Mouse (Mus musculus) layer of hippocampus, adult 18-20 months (tissue): ENCODE results near the gene Gm28308. TPM values are rescaled to one million over a fixed set of nuclear protein-coding genes. Genes with fewer than 3 reads are reported as not detected.

Experiments used
- DNase-seq, 2 experiments: peaks; one replicate each; pipeline ENCODE4 v3.0.0; 2022; ENCODE audit warnings: low spot score in 2 of 2
- total RNA-seq, 2 experiments: library from RNA; stranded (reverse); gene quantifications; 2 replicates each; pipeline ENCODE4 v1.2.3; 2021

The Gm28308 gene
- total RNA-seq, 2 experiments from 2014 or later = not detected

DNA sequence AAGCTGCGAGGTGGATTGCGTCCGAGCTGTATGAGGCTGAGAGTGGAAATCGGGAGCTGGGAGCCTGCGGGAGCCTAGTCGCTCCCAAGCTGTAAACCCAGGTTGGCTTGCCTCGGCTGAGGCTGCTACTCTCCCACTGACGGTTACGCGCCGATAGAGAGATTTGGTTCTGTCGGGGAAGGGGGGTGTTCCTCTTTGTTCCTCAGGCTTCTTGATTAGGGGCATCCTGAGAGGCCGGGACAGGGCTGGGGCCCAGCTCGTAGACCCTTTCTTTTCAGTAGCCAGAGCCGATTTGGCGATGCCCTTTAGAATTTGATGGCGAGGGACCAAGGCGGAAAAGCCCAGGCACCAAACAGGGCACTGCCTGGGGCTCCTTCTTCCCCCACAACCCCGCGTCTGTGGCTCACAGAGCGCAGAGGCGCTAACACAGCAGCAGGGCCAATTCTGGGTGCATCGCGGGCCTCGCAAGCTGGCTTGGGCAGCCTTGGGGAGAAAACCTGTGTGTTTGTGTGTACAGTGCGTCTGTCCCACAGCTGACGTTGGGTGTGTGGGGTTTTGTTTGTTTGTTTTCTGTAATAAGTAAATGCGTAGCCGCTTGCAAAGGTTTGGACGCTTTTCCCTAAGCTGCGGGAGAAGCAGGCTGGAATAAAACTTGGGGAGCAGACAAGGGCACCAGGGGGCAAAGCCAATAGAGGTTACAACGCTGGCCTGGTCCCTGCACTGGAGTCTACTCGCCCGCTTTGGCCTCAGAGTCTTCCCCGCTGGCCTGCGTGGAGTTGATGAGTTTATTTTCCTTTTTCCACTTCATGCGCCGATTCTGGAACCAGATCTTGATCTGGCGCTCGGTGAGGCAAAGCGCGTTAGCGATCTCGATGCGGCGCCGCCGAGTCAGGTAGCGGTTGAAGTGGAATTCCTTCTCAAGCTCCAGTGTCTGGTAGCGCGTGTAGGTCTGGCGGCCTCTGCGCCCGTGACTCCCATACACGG lies 7.2 kb downstream of the Gm28308 start:
- no peak for DNase-seq

- no peak for DNase-seq
These were observed 7.9 kb downstream of the Gm28308 start for GRCm38 (mm10) chr6:52205221-52205620.

- no peak for DNase-seq
These were observed 8.9 kb downstream of the Gm28308 start, which contains the start of gene Hoxa5 for GRCm38 (mm10) chr6:52204050-52204752. Gene Hoxa5 (minus strand): TSS chr6:52204587.

DNA sequence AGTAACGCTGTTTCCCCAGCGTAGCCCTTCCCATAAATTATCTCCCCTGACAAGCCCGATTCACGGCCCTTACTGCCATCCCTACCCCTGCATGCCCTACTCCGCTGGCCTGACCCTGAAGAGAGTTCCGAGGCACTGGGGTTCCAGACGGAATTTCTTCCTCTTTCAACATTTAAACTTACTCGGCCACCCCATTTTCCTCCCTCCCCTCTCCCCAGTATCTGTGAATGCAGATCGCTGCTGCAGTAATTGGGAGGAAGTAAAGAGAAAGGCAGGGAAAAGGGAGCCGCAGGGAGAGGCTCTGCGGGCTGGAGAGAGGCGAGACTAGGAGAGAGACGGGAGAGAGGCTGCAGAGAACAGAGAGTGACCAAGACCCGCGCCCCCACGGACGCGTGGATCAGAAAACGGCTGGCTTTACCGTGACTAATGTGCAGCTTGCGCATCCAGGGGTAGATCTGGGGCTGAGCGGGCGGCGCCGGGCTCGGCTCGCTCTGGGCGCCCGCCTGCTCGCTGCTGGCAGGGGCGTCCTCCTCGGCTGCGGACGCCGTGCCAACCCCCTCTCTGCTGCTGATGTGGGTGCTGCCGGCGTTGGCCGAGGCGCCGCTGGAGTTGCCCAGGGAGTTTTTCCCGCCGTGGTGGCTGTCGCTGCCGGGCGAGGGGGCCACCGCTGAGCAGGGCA lies 9.6 kb downstream of the Gm28308 start:
- DNase-seq = no peak

DNA sequence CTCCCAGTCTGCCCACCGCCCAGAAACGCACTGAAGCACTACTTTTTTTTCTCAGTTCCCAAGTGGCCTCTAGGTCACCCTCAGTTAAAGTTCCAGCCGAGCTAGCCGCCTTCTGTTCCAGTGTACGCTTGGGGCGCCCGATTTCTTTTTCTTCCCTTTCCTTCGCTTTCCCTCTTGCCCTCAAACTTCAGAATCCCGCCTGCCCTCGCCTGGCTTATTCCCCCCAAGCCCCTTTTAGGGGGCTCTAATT lies 10.1 kb downstream of the Gm28308 start:
- DNase-seq = no peak

GRCm38 (mm10) chr6:52202362-52203120 lies 10.6 kb downstream of the Gm28308 start:
- no peak for DNase-seq

- no peak for DNase-seq
These were observed 11.9 kb downstream of the Gm28308 start for GRCm38 (mm10) chr6:52201269-52201668.

DNA sequence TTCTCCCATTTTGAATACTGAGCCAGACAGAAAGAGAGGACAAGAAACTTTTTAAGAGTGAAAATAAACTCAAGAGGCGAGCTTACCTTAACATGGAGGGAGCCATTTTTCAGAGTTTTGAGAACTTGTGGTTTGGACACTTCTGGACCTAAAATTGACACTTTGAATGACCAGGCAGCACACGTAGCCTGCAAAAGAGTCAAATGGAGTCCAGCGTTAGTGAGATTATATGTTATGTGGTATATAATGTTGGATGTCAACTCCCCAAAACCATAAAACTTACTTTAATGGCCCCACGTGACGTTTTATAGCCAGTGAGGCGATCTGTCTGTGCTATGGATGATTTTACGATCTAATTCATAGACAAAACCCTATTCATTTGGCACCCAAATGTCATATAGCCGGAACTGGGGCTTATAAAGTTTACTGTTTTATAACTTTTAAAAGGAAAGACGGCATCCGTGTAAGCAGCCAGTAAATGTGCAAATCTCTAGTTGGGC lies 12.3 kb downstream of the Gm28308 start:
- DNase-seq = no peak

- DNase-seq = no peak
These were observed 12.9 kb downstream of the Gm28308 start for GRCm38 (mm10) chr6:52200073-52200750.

- peak in 1 of 2 experiments; percentile 46 for DNase-seq
These were observed 15.9 kb downstream of the Gm28308 start for GRCm38 (mm10) chr6:52197271-52197670.

GRCm38 (mm10) chr6:52196811-52197210 lies 16.3 kb downstream of the Gm28308 start:
- DNase-seq = no peak

DNA sequence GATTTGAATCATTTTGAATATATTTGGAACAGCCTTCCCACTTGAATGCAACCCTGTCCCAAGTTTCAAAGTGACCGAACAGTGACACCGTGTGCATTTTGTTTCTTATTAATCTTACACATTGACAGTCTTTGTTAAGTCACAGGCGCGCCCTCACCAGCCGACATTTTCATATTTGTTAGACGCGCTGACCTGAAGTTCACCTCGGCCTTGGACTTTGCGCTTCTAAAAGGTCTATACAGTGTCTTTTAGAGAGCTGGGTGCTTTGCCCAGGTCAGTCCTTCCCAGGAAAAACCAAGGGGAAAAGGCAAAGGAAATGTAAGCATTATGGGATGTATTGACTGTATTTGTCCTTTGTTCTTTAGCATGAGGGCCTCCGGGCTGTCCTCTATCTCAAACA lies 18.4 kb downstream of the Gm28308 start:
- DNase-seq = no peak

DNA sequence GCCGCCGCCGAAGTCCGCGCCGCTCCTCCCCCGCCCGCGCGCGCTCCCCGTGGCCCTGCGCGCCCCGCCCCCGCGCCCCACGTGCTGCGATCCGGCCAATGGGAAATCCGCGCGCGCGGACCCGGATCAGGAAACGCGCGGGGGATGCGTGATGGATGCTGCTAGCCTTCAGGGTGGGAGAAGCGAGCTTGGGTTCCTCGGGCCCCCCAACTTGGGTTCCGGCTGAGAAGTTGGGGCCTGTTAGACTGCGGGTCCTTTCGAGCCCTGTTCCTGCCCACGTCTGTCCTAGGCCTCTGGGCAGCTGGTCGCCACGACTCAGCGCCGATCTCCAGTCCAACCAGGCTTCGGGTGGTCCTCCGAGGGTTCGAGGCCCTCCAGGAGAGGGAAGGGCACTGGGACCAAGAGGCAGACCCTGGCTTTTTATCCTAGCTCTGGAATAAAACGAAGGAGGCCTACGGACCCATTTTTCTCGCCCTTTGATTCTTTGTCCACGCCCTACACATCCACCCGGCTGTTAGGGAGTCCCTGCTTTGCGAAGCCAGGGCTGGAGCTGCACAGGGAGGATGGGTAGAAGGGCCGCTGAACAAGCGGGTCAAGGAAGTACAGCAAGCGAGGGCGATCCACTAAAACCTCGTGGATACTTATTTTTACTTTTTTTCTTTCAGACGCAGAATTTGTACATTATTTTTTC lies 21.1 kb downstream of the Gm28308 start:
- no peak for DNase-seq

DNA sequence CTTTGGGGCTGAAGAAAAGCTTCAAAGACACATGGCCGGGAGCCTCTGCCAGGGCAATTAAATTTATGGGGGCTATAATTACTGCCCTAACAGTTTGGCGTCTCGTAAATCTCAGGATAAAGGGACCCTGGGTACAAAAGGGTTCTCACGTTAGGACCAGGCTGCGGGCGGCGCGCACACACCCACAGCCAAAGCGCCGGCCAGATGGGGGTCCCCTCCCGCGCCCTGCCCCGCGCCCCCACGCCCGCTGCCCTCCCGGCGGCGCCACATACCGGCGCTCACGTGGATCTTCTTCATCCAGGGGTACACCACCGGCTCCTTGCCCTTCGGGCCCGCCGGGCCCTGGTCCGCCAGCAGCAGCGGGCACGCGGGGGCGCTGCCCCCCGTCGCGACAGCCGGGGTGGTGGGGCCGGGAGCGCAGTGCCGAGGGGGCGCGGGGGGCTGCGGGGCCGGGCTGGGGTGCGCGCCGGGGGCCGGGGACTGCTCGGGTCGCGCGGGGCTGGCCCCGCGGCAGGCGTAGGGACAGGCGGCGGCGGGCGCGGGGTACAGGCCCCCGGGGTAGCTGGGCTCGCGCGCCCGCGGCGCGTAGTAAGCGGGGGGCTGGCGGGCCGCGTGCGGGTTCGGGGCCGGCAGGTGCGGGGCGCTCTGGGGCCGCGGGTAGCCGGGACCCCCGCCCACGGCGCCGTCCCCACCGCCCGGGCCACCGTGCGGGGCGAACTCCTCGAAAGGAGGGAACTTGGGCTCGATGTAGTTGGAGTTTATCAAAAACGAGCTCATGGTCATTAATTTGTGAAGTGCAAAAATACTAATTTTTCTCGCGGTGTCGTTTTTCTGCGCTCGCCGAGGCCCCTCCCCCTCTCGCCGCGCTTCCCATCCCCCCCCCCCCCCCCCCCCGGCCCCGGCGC lies 22.0 kb downstream of the Gm28308 start, which contains the start of gene Hoxa4:
TSS of gene Hoxa4 (minus strand) at position 848 of the 905 bp plus-strand sequence.
- DNase-seq = no peak

GRCm38 (mm10) chr6:52190410-52190809 lies 22.7 kb downstream of the Gm28308 start:
- no peak for DNase-seq

DNA sequence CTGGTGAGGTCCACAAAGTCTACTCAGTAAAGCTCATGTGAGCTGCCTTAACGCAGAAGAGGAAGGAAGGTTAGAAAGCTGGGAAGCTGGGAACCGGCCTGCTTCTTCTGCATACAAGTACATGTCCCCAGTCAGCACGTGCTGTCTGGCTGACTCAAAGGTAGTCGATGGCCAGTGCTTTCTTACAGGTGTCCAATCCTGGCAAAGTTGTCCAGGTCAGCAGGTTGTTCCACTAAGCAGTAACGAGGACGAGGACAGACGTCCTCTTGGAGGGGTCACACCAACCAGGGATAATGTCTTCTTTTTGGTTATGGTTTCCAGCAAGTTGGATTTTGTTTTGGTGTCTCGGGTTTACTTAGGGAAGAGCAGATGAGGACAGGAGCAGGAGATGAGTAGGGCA lies 23.2 kb downstream of the Gm28308 start:
- DNase-seq = no peak

- no peak for DNase-seq
These were observed 24.0 kb downstream of the Gm28308 start for GRCm38 (mm10) chr6:52189172-52189591.

GRCm38 (mm10) chr6:52186500-52186899 lies 26.6 kb downstream of the Gm28308 start:
- no peak for DNase-seq

DNA sequence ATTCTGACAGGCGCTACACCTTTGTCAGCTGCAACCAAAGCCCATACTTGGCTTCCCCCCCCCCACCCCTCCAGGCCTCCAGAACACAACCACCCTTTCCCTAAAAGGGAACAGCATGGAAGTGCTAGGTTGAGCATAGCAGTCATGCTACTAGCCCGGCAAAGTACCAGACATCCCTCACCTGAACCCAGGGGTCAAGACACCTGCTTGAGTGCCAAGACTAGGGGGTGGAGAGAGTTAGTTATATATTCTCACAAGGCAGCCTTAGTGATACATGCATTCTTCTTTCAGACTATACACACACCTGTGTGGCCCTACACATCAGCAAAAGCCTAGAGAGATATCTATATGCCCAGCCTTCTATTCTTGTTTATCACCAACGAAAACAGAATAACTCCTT lies 27.3 kb downstream of the Gm28308 start:
- no peak for DNase-seq
